Mouse (Mus musculus) forebrain, embryonic 12.5 days (tissue): ENCODE measurements around the gene Pias4. TPM values are rescaled to one million over a fixed set of nuclear protein-coding genes. Genes with fewer than 3 reads are reported as not detected.
"Not testable (repeated sequence)": the region's sequence is repeated elsewhere in the genome, so short reads cannot be mapped to it uniquely, and the experiment has no call there.

Experiments used
- ATAC-seq: fragments of 200-750 bp; cut with Nextera tagmentation; 2 replicates; pipeline ENCODE4 v1.8.0; 2017; ENCODE audit warnings: moderate TSS enrichment; ENCODE audit not compliant: low FRiP score
- H3K27ac ChIP-seq: fragments of 300-500 bp; sonication (generic); 2 replicates; pipeline ENCODE4 v1.5.1; 2016; ENCODE audit warnings: mild to moderate bottlenecking
- H3K27me3 ChIP-seq: fragments of 300-500 bp; sonication (generic); 2 replicates; pipeline ENCODE4 v1.6.1; 2016; ENCODE audit warnings: mild to moderate bottlenecking
- H3K36me3 ChIP-seq: fragments of 300-500 bp; sonication (generic); replicated peaks from 2 replicates; pipeline ENCODE4 v1.6.1; 2016; ENCODE audit warnings: mild to moderate bottlenecking
- H3K4me1 ChIP-seq: fragments of 300-500 bp; sonication (generic); 2 replicates; pipeline ENCODE4 v1.6.1; 2016
- H3K4me2 ChIP-seq: fragments of 300-500 bp; sonication (generic); 2 replicates; pipeline ENCODE4 v1.6.1; 2016; ENCODE audit warnings: mild to moderate bottlenecking, moderate library complexity
- H3K4me3 ChIP-seq: fragments of 300-500 bp; sonication (generic); replicated peaks from 2 replicates; pipeline ENCODE4 v1.5.1; 2016; ENCODE audit warnings: mild to moderate bottlenecking
- H3K9ac ChIP-seq: fragments of 300-500 bp; sonication (generic); 2 replicates; pipeline ENCODE4 v1.6.1; 2016; ENCODE audit warnings: mild to moderate bottlenecking
- H3K9me3 ChIP-seq: fragments of 300-500 bp; sonication (generic); 2 replicates; pipeline ENCODE4 v1.6.1; 2016
- WGBS: fragments of 180-500 bp; shearing (Covaris S2); methylation state at CpG from one replicate; pipeline ENCODE4 v1.1.7; 2016; 5-methylcytosine and 5-hydroxymethylcytosine counted together
- polyA plus RNA-seq: library from polyadenylated mRNA; unstranded; fragments of >200 nt; fragmentation: Nextera tagmentation; extraction: Ambion mirVana; gene quantifications from 2 replicates; pipeline ENCODE4 v1.2.1, GENCODE M21; 2016

The Pias4 gene
- polyA plus RNA-seq, 1 experiment from 2014 or later = 52.9 TPM

GRCm38 (mm10) chr10:81176466-81177271, 8.9 kb upstream of the Pias4 start, which contains the start of gene Eef2:
Gene Eef2, plus strand, starts transcription at chr10:81176631.
- WGBS = under 1% methylated on average over 77 of the region's 77 CpGs
- Histone ChIP-seq H3K9me3 (no peaks in the 10 kb centered on the region), H3K4me1 (peaks cover 54% of the 10 kb centered on the region), H3K4me2 (peak within 1 kb of the TSS; percentile 97), H3K9ac (peak within 1 kb of the TSS; percentile 99), H3K27ac (peak within 1 kb of the TSS; percentile 95), H3K36me3 (peaks cover 44% of the 10 kb centered on the region), H3K27me3 (no peaks in the 10 kb centered on the region), H3K4me3 (peak within 1 kb of the TSS; percentile 100)
- peak; percentile 84 for ATAC-seq

DNA sequence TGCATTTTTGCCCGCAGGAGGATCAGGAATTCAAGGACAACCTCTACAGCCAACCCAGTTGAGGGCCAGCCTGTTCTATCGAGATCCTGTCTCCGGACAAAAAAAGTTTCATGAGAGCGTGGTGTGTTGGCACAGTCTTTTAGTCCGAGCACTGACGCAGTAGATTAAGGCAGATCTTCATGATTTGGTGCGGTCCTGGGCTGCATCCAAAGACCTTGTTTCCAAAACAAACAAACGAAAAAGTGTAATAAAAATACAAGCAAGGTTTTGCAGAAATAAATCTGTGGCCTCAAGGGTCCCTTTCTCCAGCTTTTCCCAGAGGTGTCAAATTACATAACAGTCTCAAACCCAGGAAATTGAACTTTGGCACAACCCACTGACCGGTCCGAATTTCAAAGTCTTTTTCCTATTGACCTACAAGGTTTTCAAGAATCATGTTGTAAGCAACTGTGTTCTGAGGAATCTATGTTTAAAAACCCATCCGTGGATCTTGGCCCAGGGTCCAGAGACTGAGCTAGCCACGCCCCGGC, 8.3 kb upstream of the Pias4 start:
- ATAC-seq = peak; percentile 12
- H3K4me3 ChIP-seq = peak overlapping the region; percentile 100
- no peaks in the 10 kb centered on the region for H3K9me3 ChIP-seq
- no peaks in the 10 kb centered on the region for H3K27me3 ChIP-seq
- H3K36me3 ChIP-seq = peaks cover 37% of the 10 kb centered on the region
- H3K9ac ChIP-seq = peak overlapping the region; percentile 29; the same call in 1 of the 2 replicates
- peak overlapping the region; percentile 95 for H3K27ac ChIP-seq
- H3K4me2 ChIP-seq = peak overlapping the region; percentile 97
- H3K4me1 ChIP-seq = peaks cover 53% of the 10 kb centered on the region
- WGBS = 11% methylated on average over 13 of the region's 13 CpGs

DNA sequence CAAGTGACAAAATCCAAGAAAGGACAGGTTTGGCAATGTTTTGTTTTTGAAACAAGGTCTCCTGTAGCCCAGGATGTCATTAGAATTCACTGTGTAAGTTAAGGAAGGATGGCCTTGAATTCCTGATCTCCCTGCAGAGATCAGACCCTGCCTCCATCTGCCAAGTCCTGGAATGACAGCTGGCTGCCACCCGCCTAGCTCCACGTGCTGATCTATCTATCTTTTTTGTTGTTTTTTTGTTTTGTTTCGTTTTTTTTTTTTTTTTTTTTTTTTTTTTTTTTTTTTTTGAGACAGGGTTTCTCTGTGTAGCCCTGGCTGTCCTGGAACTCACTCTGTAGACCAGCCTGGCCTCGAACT, 7.6 kb upstream of the Pias4 start:
- H3K9ac ChIP-seq, H3K9me3 ChIP-seq, H3K27me3 ChIP-seq, ATAC-seq: not testable (repeated sequence)
- Histone ChIP-seq H3K4me3 (peak overlapping the region; percentile 38; the same call in 1 of the 2 replicates), H3K27ac (peak overlapping the region; percentile 95), H3K36me3 (peaks cover 31% of the 10 kb centered on the region), H3K4me2 (peak overlapping the region; percentile 72), H3K4me1 (peaks cover 53% of the 10 kb centered on the region)
- 11% methylated on average over 4 of the region's 4 CpGs for WGBS

- Histone ChIP-seq H3K4me2 (peak overlapping the region; percentile 72), H3K27ac (peak overlapping the region; percentile 95), H3K9ac (peak overlapping the region; percentile 57), H3K4me1 (peaks cover 53% of the 10 kb centered on the region), H3K9me3 (no peaks in the 10 kb centered on the region), H3K27me3 (no peaks in the 10 kb centered on the region), H3K4me3 (peak overlapping the region; percentile 38), H3K36me3 (peaks cover 25% of the 10 kb centered on the region)
- peak; percentile 51 for ATAC-seq
- WGBS = 1% methylated on average over 29 of the region's 29 CpGs
Observed at GRCm38 (mm10) chr10:81174617-81175344, 7.1 kb upstream of the Pias4 start.

GRCm38 (mm10) chr10:81173132-81173531, 5.4 kb upstream of the Pias4 start:
- Histone ChIP-seq H3K4me2 (peak overlapping the region; percentile 37), H3K9ac (peak overlapping the region; percentile 47), H3K4me3 (peak overlapping the region; percentile 0; the same call in 1 of the 2 replicates), H3K36me3 (peaks cover 9% of the 10 kb centered on the region), H3K9me3 (no peaks in the 10 kb centered on the region), H3K4me1 (peaks cover 49% of the 10 kb centered on the region), H3K27ac (peak overlapping the region; percentile 95), H3K27me3 (no peaks in the 10 kb centered on the region)
- ATAC-seq = 0 out of 2 replicates have a peak, but pooled peaks have one; percentile 6
- 4% methylated on average over 21 of the region's 21 CpGs for WGBS

- H3K4me2 ChIP-seq, ATAC-seq, H3K9ac ChIP-seq, H3K36me3 ChIP-seq, H3K27me3 ChIP-seq, H3K9me3 ChIP-seq, H3K27ac ChIP-seq, H3K4me3 ChIP-seq: not testable (repeated sequence)
- 54% methylated on average over 10 of the region's 14 CpGs for WGBS
- H3K4me1 ChIP-seq = peaks cover 43% of the 10 kb centered on the region
Observed at GRCm38 (mm10) chr10:81169411-81169900, 1.7 kb upstream of the Pias4 start.

- H3K27ac ChIP-seq = peak overlapping the region; percentile 78
- peaks cover 35% of the 10 kb centered on the region for H3K4me1 ChIP-seq
- H3K9ac ChIP-seq = peak overlapping the region; percentile 54
- H3K4me3 ChIP-seq = peak overlapping the region; percentile 86
- H3K9me3 ChIP-seq = no peaks in the 10 kb centered on the region
- H3K27me3 ChIP-seq = no peaks in the 10 kb centered on the region
- peak overlapping the region; percentile 92 for H3K4me2 ChIP-seq
- peaks cover 13% of the 10 kb centered on the region for H3K36me3 ChIP-seq
- WGBS = 4% methylated on average over 29 of the region's 29 CpGs
- ATAC-seq = peak; percentile 31; the same call in 1 of the 2 replicates
Observed at GRCm38 (mm10) chr10:81168521-81169244, 960 bp upstream of the Pias4 start.

GRCm38 (mm10) chr10:81168087-81168431, 336 bp upstream of the Pias4 start:
- no peaks in the 10 kb centered on the region for H3K27me3 ChIP-seq
- peaks cover 29% of the 10 kb centered on the region for H3K4me1 ChIP-seq
- peak overlapping the region; percentile 54; the same call in 1 of the 2 replicates for H3K9ac ChIP-seq
- 8% methylated on average over 5 of the region's 5 CpGs for WGBS
- H3K27ac ChIP-seq = peak overlapping the region; percentile 78
- H3K4me3 ChIP-seq = peak overlapping the region; percentile 86
- ATAC-seq = peak; percentile 78
- peaks cover 17% of the 10 kb centered on the region for H3K36me3 ChIP-seq
- H3K4me2 ChIP-seq = peak overlapping the region; percentile 92
- no peaks in the 10 kb centered on the region for H3K9me3 ChIP-seq

DNA sequence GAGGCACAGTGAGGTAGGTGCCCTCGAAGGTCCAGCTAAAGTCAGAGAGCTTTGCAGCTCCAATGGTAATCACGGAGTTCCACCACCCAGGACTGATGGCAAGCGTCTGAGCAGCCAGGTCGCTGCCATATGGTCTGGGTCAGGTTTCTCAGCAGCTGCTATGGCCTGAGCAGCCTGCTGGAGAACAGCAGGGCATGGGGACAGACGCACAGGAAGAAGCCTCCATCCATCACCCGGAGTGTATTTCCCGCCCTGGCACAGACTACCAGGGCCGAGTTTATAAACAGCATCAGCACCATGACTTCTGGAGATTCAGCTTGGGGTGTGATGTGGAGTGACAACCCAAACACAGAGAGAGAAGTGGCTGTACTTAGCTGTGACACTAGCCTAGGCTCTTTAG, 2.6 kb downstream of the Pias4 start:
- Histone ChIP-seq H3K9me3 (no peaks in the 10 kb centered on the region), H3K4me2 (no peak overlapping the region), H3K36me3 (peaks cover 44% of the 10 kb centered on the region), H3K9ac (no peak overlapping the region), H3K4me1 (peaks cover 31% of the 10 kb centered on the region), H3K4me3 (no peak overlapping the region), H3K27ac (no peak overlapping the region), H3K27me3 (no peaks in the 10 kb centered on the region)
- no peak for ATAC-seq
- WGBS = 92% methylated on average over 8 of the region's 8 CpGs

- H3K9ac ChIP-seq = no peak overlapping the region
- no peak overlapping the region for H3K27ac ChIP-seq
- no peaks in the 10 kb centered on the region for H3K9me3 ChIP-seq
- no peak overlapping the region for H3K4me2 ChIP-seq
- peaks cover 20% of the 10 kb centered on the region for H3K4me1 ChIP-seq
- peaks cover 66% of the 10 kb centered on the region for H3K36me3 ChIP-seq
- no peak for ATAC-seq
- WGBS = 82% methylated on average over 2 of the region's 2 CpGs
- no peak overlapping the region for H3K4me3 ChIP-seq
- no peaks in the 10 kb centered on the region for H3K27me3 ChIP-seq
Observed at GRCm38 (mm10) chr10:81162318-81162652, 5.4 kb downstream of the Pias4 start.

- Histone ChIP-seq H3K4me1 (peaks cover 15% of the 10 kb centered on the region), H3K36me3 (peaks cover 72% of the 10 kb centered on the region), H3K9me3 (no peaks in the 10 kb centered on the region), H3K4me2 (no peak overlapping the region), H3K4me3 (no peak overlapping the region), H3K27ac (no peak overlapping the region), H3K27me3 (no peaks in the 10 kb centered on the region), H3K9ac (no peak overlapping the region)
- ATAC-seq = no peak
- WGBS = 93% methylated on average over 8 of the region's 8 CpGs
Observed at GRCm38 (mm10) chr10:81161602-81162317, 6.0 kb downstream of the Pias4 start.
